Mouse (Mus musculus) stomach, adult 2 months (tissue): ENCODE data around the gene Cstf2. TPM values are rescaled to one million over a fixed set of nuclear protein-coding genes. Genes with fewer than 3 reads are reported as not detected.

Source experiments
- polyA plus RNA-seq: library from polyadenylated mRNA; depleted of rRNA; stranded (reverse); fragments of >200 nt; gene quantifications from 2 replicates; pipeline ENCODE4 v1.2.3, GENCODE M21; 2012; rRNA removed

The Cstf2 gene
- polyA plus RNA-seq = 3.4 and 7.6 TPM in 2 replicates

DNA sequence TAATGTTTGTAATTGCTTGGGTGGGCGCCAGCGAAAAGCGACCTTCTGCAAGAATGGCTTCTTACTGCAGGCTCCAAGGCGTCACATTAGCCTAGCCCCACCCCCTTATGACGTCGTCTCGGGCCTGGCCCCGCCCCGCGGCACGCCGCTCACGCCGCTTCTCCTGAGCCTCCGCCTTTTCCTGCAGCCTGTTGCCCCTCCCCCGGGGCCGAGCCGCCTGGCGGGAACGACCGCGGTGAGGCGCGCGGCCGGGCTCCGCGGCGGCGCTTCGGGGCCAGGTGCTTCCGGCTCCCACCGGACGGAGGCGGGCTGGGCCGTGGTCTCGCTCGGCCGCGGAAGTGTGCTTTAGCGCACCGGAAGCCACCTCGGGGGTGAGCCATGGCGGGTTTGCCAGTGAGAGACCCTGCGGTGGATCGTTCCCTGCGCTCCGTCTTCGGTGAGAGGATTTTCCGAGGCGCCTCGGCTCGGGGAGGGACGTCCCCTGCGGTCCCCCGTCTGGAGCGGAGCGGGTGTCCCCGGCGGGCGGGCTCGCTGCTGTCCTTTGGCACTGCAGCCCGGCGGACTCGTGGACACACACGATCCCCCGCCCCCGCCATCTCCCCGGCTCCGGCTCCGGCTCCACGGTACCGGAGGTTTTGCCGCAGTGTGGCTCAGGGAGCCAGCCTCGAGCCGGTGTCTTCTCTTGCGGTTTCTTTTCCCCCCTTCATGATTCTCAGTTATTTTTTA lies at the start of gene Cstf2:
TSS of gene Cstf2 (plus strand) at position 201 of the 726 bp plus-strand sequence.

Other genes with a start within 250 kb of the Cstf2 start
- 0.10 and 0.11 TPM in 2 replicates for gene Tnmd, start 208.2 kb upstream of the Cstf2 start, polyA plus RNA-seq
- gene Tspan6, start 160.8 kb upstream of the Cstf2 start, polyA plus RNA-seq = 1.4 and 1.6 TPM in 2 replicates
- gene Srpx2, start 150.8 kb upstream of the Cstf2 start, polyA plus RNA-seq = 3.9 and 4.2 TPM in 2 replicates
- 0.43 and 0.92 TPM in 2 replicates for gene Sytl4, start 77.4 kb upstream of the Cstf2 start, polyA plus RNA-seq
- gene Xkrx, start 102.9 kb downstream of the Cstf2 start, polyA plus RNA-seq = 0.73 and 1.5 TPM in 2 replicates
- gene Arl13a, start 128.3 kb downstream of the Cstf2 start, polyA plus RNA-seq = not detected in 2 replicates
- gene Nox1, start 162.8 kb downstream of the Cstf2 start, polyA plus RNA-seq = not detected in 2 replicates
- 2.0 and 2.2 TPM in 2 replicates for gene Trmt2b, start 217.8 kb downstream of the Cstf2 start, polyA plus RNA-seq
- gene Tmem35a, start 236.0 kb downstream of the Cstf2 start, polyA plus RNA-seq = 0.40 and 0.75 TPM in 2 replicates
- gene Cenpi, start 248.9 kb downstream of the Cstf2 start, polyA plus RNA-seq = 0.13 and 0.17 TPM in 2 replicates